Mouse (Mus musculus) layer of hippocampus, adult 8-10 months (tissue): Measurements from ENCODE around the gene Gm4141. TPM values are rescaled to one million over a fixed set of nuclear protein-coding genes. Genes with fewer than 3 reads are reported as not detected.
"Not testable (repeated sequence)": the region's sequence is repeated elsewhere in the genome, so short reads cannot be mapped to it uniquely, and the experiment has no call there.

Experiments
- DNase-seq, 2 experiments: peaks; one replicate each; pipeline ENCODE4 v3.0.0; 2022; ENCODE audit warnings: low spot score in 2 of 2
- total RNA-seq, 4 experiments: library from RNA; stranded (reverse); gene quantifications; 2 replicates each; pipeline ENCODE4 v1.2.4; 2022

Gm4141 gene
- not detected for total RNA-seq

- not testable (repeated sequence) for DNase-seq
These were observed at the start of gene Gm4141 for GRCm38 (mm10) chr7:20576141-20576540. TSS of gene Gm4141 (minus strand) at chr7:20576241.

DNA sequence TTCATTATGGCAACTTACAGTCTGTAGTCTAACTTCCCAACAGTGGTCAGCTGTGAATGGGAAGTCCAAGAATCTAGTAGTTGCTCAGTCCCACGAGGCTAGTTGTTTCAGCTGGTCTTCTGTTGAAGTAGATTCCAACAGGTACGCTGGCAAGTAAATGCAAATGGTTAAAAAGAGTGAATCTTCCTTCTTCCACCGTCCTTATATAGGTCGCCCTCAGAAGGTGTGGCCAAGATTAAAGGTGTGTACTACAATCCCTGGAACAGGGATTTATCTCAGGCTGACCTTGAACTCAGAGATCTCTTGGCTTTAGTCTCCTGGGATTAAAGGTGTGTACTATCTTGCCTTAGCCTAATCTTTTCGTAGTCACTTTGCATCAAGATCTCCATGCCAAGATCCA lies 22.9 kb upstream of the Gm4141 start, which contains the start of gene Gm4513:
Gene Gm4513 (minus strand): TSS at position 101 of the 400 bp plus-strand sequence.
- not testable (repeated sequence) for DNase-seq

- DNase-seq, result not testable (repeated sequence)
These were observed 30.4 kb downstream of the Gm4141 start, which contains the start of gene Gm5726 for GRCm38 (mm10) chr7:20545657-20546056. TSS of gene Gm5726 (minus strand) at chr7:20545757.

DNA sequence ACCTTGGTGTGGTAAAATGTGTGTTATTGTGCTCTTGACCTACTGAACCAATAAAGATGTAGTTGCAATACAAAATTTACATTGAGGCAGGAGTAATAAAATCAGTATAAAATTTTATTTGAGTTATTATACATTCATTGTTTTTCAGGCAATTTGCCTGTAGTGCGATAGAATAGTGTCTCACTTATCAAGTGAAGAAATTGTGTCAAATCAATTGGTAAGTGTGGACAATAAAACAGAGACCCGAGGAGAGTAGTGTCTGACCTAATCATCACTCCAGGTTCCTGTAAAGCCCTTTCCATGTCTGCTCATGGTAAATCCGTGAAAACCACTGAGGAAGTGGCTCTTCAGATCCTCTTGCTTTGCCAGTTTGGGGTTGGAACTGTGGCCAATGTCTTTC lies 42.5 kb downstream of the Gm4141 start, which contains the start of gene Vmn1r104:
Gene Vmn1r104 (plus strand): TSS at position 301 of the 400 bp plus-strand sequence.
- not testable (repeated sequence) for DNase-seq

Other genes with a start within 250 kb of the Gm4141 start
- not detected for gene Gm4133, start 242.2 kb downstream of the Gm4141 start, total RNA-seq
- not detected for gene Gm5728, start 200.8 kb downstream of the Gm4141 start, total RNA-seq
- gene Vmn1r100, start 158.3 kb downstream of the Gm4141 start, total RNA-seq, result not detected
- gene Vmn1r101, start 133.6 kb downstream of the Gm4141 start, total RNA-seq, result not detected
- not detected for gene Gm10670, start 101.3 kb downstream of the Gm4141 start, total RNA-seq
- gene Vmn1r103, start 65.7 kb downstream of the Gm4141 start, total RNA-seq, result not detected
- gene Vmn1r104, start 42.4 kb downstream of the Gm4141 start, total RNA-seq, result not detected
- not detected for gene Gm5726, start 30.5 kb downstream of the Gm4141 start, total RNA-seq
- gene Gm4513, start 22.8 kb upstream of the Gm4141 start, total RNA-seq, result not detected
- not detected for gene Vmn1r107, start 92.7 kb upstream of the Gm4141 start, total RNA-seq
- not detected for gene Vmn1r111, start 127.0 kb upstream of the Gm4141 start, total RNA-seq
- not detected for gene Gm10668, start 154.4 kb upstream of the Gm4141 start, total RNA-seq
- not detected for gene Vmn1r112, start 194.9 kb upstream of the Gm4141 start, total RNA-seq
- gene Vmn1r113, start 211.0 kb upstream of the Gm4141 start, total RNA-seq, result not detected
- not detected for gene Vmn1r114, start 235.9 kb upstream of the Gm4141 start, total RNA-seq